Mouse (Mus musculus) c-Kit-positive CD71-negative TER-119-negative erythroid progenitor cells, embryonic 14.5 days (primary cell): ENCODE measurements around the gene H2-Q7.
"Not testable (repeated sequence)": the region's sequence is repeated elsewhere in the genome, so short reads cannot be mapped to it uniquely, and the experiment has no call there.

Source experiments
- DNase-seq: peaks from one replicate; pipeline ENCODE4 v3.0.0-alpha.2; 2013; ENCODE audit warnings: low read depth

The H2-Q7 gene

GRCm38 (mm10) chr17:35438885-35439284 lies at the start of gene H2-Q7:
H2-Q7 (plus strand) TSS chr17:35439155.
- not testable (repeated sequence) for DNase-seq

GRCm38 (mm10) chr17:35389796-35390195 lies 49.2 kb upstream of the H2-Q7 start:
- DNase-seq: not testable (repeated sequence)

- not testable (repeated sequence) for DNase-seq
Measured at GRCm38 (mm10) chr17:35392671-35393070, 46.3 kb upstream of the H2-Q7 start.

GRCm38 (mm10) chr17:35393864-35394800 lies 44.8 kb upstream of the H2-Q7 start:
- DNase-seq: not testable (repeated sequence)

GRCm38 (mm10) chr17:35396956-35397355 lies 42.0 kb upstream of the H2-Q7 start:
- not testable (repeated sequence) for DNase-seq

GRCm38 (mm10) chr17:35413057-35413456 lies 25.9 kb upstream of the H2-Q7 start:
- not testable (repeated sequence) for DNase-seq

GRCm38 (mm10) chr17:35415273-35416129 lies 23.5 kb upstream of the H2-Q7 start:
- not testable (repeated sequence) for DNase-seq

GRCm38 (mm10) chr17:35418772-35419171 lies 20.2 kb upstream of the H2-Q7 start:
- no peak for DNase-seq

- DNase-seq: not testable (repeated sequence)
Measured at GRCm38 (mm10) chr17:35419564-35419963, 19.4 kb upstream of the H2-Q7 start.

- DNase-seq: peak; percentile 23
Measured at GRCm38 (mm10) chr17:35420206-35420810, 18.6 kb upstream of the H2-Q7 start.

GRCm38 (mm10) chr17:35421331-35421730 lies 17.6 kb upstream of the H2-Q7 start:
- DNase-seq: not testable (repeated sequence)

GRCm38 (mm10) chr17:35422360-35422759 lies 16.6 kb upstream of the H2-Q7 start:
- not testable (repeated sequence) for DNase-seq

GRCm38 (mm10) chr17:35423131-35423810 lies 15.7 kb upstream of the H2-Q7 start:
- DNase-seq: not testable (repeated sequence)

- DNase-seq: not testable (repeated sequence)
Measured at GRCm38 (mm10) chr17:35424106-35424505, 14.8 kb upstream of the H2-Q7 start.

GRCm38 (mm10) chr17:35424624-35425416 lies 14.1 kb upstream of the H2-Q7 start, which contains the start of gene H2-Q6:
H2-Q6 (plus strand) TSS chr17:35424850.
- DNase-seq: not testable (repeated sequence)

GRCm38 (mm10) chr17:35425474-35425873 lies 13.5 kb upstream of the H2-Q7 start:
- DNase-seq: not testable (repeated sequence)

GRCm38 (mm10) chr17:35428883-35429282 lies 10.1 kb upstream of the H2-Q7 start:
- DNase-seq: not testable (repeated sequence)

GRCm38 (mm10) chr17:35430671-35431070 lies 8.3 kb upstream of the H2-Q7 start:
- DNase-seq: not testable (repeated sequence)

- not testable (repeated sequence) for DNase-seq
Measured at GRCm38 (mm10) chr17:35432167-35432566, 6.8 kb upstream of the H2-Q7 start.

- DNase-seq: not testable (repeated sequence)
Measured at GRCm38 (mm10) chr17:35434836-35435235, 4.1 kb upstream of the H2-Q7 start.
